Mouse (Mus musculus) G1E (cell line): ENCODE results near the gene En1.

Source experiments
- CTCF ChIP-seq: IDR thresholded peaks from 2 replicates; pipeline ENCODE4 v1.5.1; 2012; ENCODE audit warnings: low read depth, low read length, inconsistent platforms, mixed read lengths
- GATA1 ChIP-seq: IDR thresholded peaks from 2 replicates; pipeline ENCODE4 v1.6.1; 2012; ENCODE audit warnings: borderline replicate concordance, low read length, inconsistent platforms, mixed read lengths
- POLR2AphosphoS5 ChIP-seq: IDR thresholded peaks from 2 replicates; pipeline ENCODE4 v1.6.1; 2012; ENCODE audit warnings: low read depth, low read length, inconsistent platforms; ENCODE audit not compliant: insufficient replicate concordance
- TAL1 ChIP-seq: conservative IDR thresholded peaks from 2 replicates; pipeline ENCODE4 v1.6.1; 2012; ENCODE audit warnings: low read depth, low read length, inconsistent platforms, mixed read lengths

- TF ChIP-seq CTCF (no peak), POLR2AphosphoS5 (no peak), GATA1 (no peak), TAL1 (no peak)
These were observed 4.9 kb upstream of the En1 start for GRCm38 (mm10) chr1:120597271-120597670.
